Mouse (Mus musculus) liver, embryonic 14.5 days (tissue): ENCODE data around the gene Pgghg.

Experiments used
- CTCF ChIP-seq: IDR thresholded peaks from 2 replicates; pipeline ENCODE4 v1.5.1; 2016; ENCODE audit warnings: antibody characterized with exemption, low read depth, control low read depth
- EP300 ChIP-seq: IDR thresholded peaks from 2 replicates; pipeline ENCODE4 v1.6.1; 2016; ENCODE audit warnings: antibody characterized with exemption, low read depth

DNA sequence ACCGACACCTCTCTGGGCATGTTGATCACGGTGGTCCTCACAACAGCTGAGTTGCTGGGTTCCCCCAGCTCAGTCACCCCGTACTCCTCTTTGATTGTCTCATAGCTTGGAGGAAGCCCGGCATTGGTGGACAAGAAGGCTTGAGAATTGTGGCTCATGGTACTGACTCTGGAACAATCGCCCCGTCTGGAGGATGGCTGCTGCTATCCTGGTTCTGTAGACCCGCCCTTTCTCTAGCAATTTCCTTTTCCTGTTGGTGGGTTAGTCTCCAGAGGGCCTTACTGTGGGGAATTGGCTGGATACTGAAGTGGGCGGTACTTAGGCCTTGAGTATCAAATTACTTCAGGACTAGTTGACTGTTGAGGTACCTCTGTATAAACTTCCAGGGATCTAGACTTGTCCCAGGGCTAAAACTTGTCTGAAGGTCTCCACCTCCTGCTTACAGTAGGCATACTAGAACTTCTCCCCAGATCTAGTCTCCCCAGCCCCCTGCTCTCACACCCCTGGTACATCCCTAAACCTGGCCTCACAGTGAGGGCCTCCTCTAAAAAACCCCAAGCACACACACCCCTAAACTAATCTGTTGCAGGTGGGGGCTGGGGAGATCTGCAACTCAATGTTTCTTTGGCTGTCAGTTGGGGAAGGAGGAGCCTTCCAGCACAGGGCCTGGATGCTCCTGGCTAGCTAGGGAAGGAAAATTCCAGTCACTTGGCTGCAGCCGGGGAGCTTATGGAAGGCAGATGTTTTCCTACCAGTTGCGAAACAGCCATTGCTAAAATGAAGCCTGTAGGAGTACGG is 14.8 kb downstream of the Pgghg start, which contains the start of the genes Gm45717 and Ifitm2:
- TF ChIP-seq CTCF (no peak), EP300 (no peak)
